Mouse (Mus musculus) forebrain, embryonic 13.5 days (tissue): ENCODE measurements around the gene Vrk1. TPM values are rescaled to one million over a fixed set of nuclear protein-coding genes. Genes with fewer than 3 reads are reported as not detected.

Experiments used
- ATAC-seq: fragments of 200-750 bp; cut with Nextera tagmentation; 2 replicates; pipeline ENCODE4 v1.8.0; 2017
- H3K27ac ChIP-seq: fragments of 300-500 bp; sonication (generic); 2 replicates; pipeline ENCODE4 v1.5.1; 2015; ENCODE audit warnings: inconsistent platforms, mild to moderate bottlenecking, moderate library complexity
- H3K27me3 ChIP-seq: fragments of 300-500 bp; sonication (generic); 2 replicates; pipeline ENCODE4 v1.6.1; 2015; ENCODE audit warnings: mild to moderate bottlenecking, inconsistent platforms
- H3K36me3 ChIP-seq: fragments of 300-500 bp; sonication (generic); 2 replicates; pipeline ENCODE4 v1.6.1; 2015; ENCODE audit warnings: mild to moderate bottlenecking, inconsistent platforms; ENCODE audit not compliant: poor library complexity, severe bottlenecking
- H3K4me1 ChIP-seq: fragments of 300-500 bp; sonication (generic); 2 replicates; pipeline ENCODE4 v1.6.1; 2015; ENCODE audit warnings: inconsistent platforms
- H3K4me2 ChIP-seq: fragments of 300-500 bp; sonication (generic); 2 replicates; pipeline ENCODE4 v1.6.1; 2015; ENCODE audit warnings: inconsistent platforms, mild to moderate bottlenecking, moderate library complexity
- H3K4me3 ChIP-seq: fragments of 300-500 bp; sonication (generic); 2 replicates; pipeline ENCODE4 v1.5.1; 2015; ENCODE audit warnings: mild to moderate bottlenecking, inconsistent platforms
- H3K9ac ChIP-seq: fragments of 300-500 bp; sonication (generic); 2 replicates; pipeline ENCODE4 v1.6.1; 2015; ENCODE audit warnings: mild to moderate bottlenecking, inconsistent platforms
- H3K9me3 ChIP-seq: fragments of 300-500 bp; sonication (generic); replicated peaks from 2 replicates; pipeline ENCODE4 v1.6.1; 2016; ENCODE audit warnings: inconsistent platforms
- WGBS: fragments of 180-500 bp; shearing (Covaris S2); methylation state at CpG from one replicate; pipeline ENCODE4 v1.1.7; 2015; 5-methylcytosine and 5-hydroxymethylcytosine counted together
- polyA plus RNA-seq: library from polyadenylated mRNA; unstranded; fragments of >200 nt; fragmentation: Nextera tagmentation; extraction: Ambion mirVana; gene quantifications from 2 replicates; pipeline ENCODE4 v1.2.1, GENCODE M21; 2015

The Vrk1 gene
- polyA plus RNA-seq, 1 experiment from 2014 or later: 98.6 TPM

GRCm38 (mm10) chr12:106070434-106071155 is 60.6 kb downstream of the Vrk1 start:
- peak overlapping the region; percentile 37; the same call in 1 of the 2 replicates for H3K27ac ChIP-seq

GRCm38 (mm10) chr12:106071575-106072166 is 61.6 kb downstream of the Vrk1 start:
- Histone ChIP-seq H3K27ac (peak overlapping the region; percentile 37; the same call in 1 of the 2 replicates), H3K4me1 (peaks cover 36% of the 10 kb centered on the region), H3K27me3 (no peaks in the 10 kb centered on the region), H3K4me3 (no peak overlapping the region), H3K36me3 (peaks cover 17% of the 10 kb centered on the region), H3K9me3 (no peaks in the 10 kb centered on the region), H3K9ac (peak overlapping the region; percentile 17; the same call in 1 of the 2 replicates), H3K4me2 (0 out of 2 replicates have a peak overlapping the region, but pooled peaks have one; percentile 19)
- 26% methylated on average over 10 of the region's 10 CpGs for WGBS
- ATAC-seq: peak; percentile 48; the same call in 1 of the 2 replicates

More at GRCm38 (mm10) chr12:106070434-106071155, 60.6 kb downstream of the Vrk1 start:
- ATAC-seq: peak; percentile 59
- Histone ChIP-seq H3K4me2 (peak overlapping the region; percentile 19; the same call in 1 of the 2 replicates), H3K9me3 (no peaks in the 10 kb centered on the region), H3K27me3 (no peaks in the 10 kb centered on the region), H3K9ac (peak overlapping the region; percentile 17; the same call in 1 of the 2 replicates), H3K4me1 (peaks cover 36% of the 10 kb centered on the region), H3K4me3 (no peak overlapping the region), H3K36me3 (peaks cover 24% of the 10 kb centered on the region)
- WGBS: 39% methylated on average over 22 of the region's 22 CpGs

- Histone ChIP-seq H3K9ac (no peak overlapping the region), H3K27me3 (no peaks in the 10 kb centered on the region), H3K4me2 (no peak overlapping the region), H3K27ac (no peak overlapping the region), H3K4me1 (peaks cover 27% of the 10 kb centered on the region), H3K4me3 (no peak overlapping the region), H3K9me3 (no peaks in the 10 kb centered on the region), H3K36me3 (peaks cover 10% of the 10 kb centered on the region)
- no peak for ATAC-seq
- WGBS: 77% methylated on average over 12 of the region's 12 CpGs
Measured at GRCm38 (mm10) chr12:106074371-106075155, 64.5 kb downstream of the Vrk1 start.

- no peak for ATAC-seq
- 95% methylated on average over 15 of the region's 15 CpGs for WGBS
- Histone ChIP-seq H3K27me3 (no peaks in the 10 kb centered on the region), H3K9me3 (no peaks in the 10 kb centered on the region), H3K27ac (no peak overlapping the region), H3K4me1 (peaks cover 29% of the 10 kb centered on the region), H3K4me2 (no peak overlapping the region), H3K4me3 (no peak overlapping the region), H3K9ac (no peak overlapping the region), H3K36me3 (peaks cover 7% of the 10 kb centered on the region; the same call in 1 of the 2 replicates)
Measured at GRCm38 (mm10) chr12:106076131-106076530, 66.1 kb downstream of the Vrk1 start.

GRCm38 (mm10) chr12:106080511-106080910 is 70.5 kb downstream of the Vrk1 start:
- Histone ChIP-seq H3K36me3 (peaks cover 3% of the 10 kb centered on the region; the same call in 1 of the 2 replicates), H3K27ac (peak overlapping the region; percentile 91), H3K9me3 (no peaks in the 10 kb centered on the region), H3K9ac (peak overlapping the region; percentile 56; the same call in 1 of the 2 replicates), H3K4me3 (no peak overlapping the region), H3K4me2 (peak overlapping the region; percentile 59), H3K27me3 (0 out of 2 replicates have a peak, but pooled peaks cover 3% of the 10 kb centered on the region), H3K4me1 (peaks cover 45% of the 10 kb centered on the region)
- ATAC-seq: no peak
- WGBS: 9% methylated on average over 5 of the region's 5 CpGs

GRCm38 (mm10) chr12:106080945-106081747 is 71.1 kb downstream of the Vrk1 start:
- Histone ChIP-seq H3K27me3 (0 out of 2 replicates have a peak, but pooled peaks cover 3% of the 10 kb centered on the region), H3K4me1 (peaks cover 45% of the 10 kb centered on the region), H3K27ac (peak overlapping the region; percentile 91), H3K4me2 (peak overlapping the region; percentile 59), H3K9ac (peak overlapping the region; percentile 56), H3K4me3 (peak overlapping the region; percentile 25), H3K36me3 (no peaks in the 10 kb centered on the region), H3K9me3 (no peaks in the 10 kb centered on the region)
- ATAC-seq: peak; percentile 52
- WGBS: 6% methylated on average over 23 of the region's 23 CpGs

GRCm38 (mm10) chr12:106081748-106082140 is 71.7 kb downstream of the Vrk1 start:
- WGBS: 15% methylated on average over 7 of the region's 7 CpGs
- Histone ChIP-seq H3K27ac (peak overlapping the region; percentile 91), H3K36me3 (no peaks in the 10 kb centered on the region), H3K27me3 (0 out of 2 replicates have a peak, but pooled peaks cover 3% of the 10 kb centered on the region), H3K9ac (no peak overlapping the region), H3K4me1 (peaks cover 45% of the 10 kb centered on the region), H3K4me3 (no peak overlapping the region), H3K9me3 (no peaks in the 10 kb centered on the region), H3K4me2 (peak overlapping the region; percentile 59)
- ATAC-seq: 0 out of 2 replicates have a peak, but pooled peaks have one; percentile 17

GRCm38 (mm10) chr12:106082191-106082957 is 72.3 kb downstream of the Vrk1 start:
- 22% methylated on average over 16 of the region's 16 CpGs for WGBS
- Histone ChIP-seq H3K27me3 (0 out of 2 replicates have a peak, but pooled peaks cover 3% of the 10 kb centered on the region), H3K4me3 (no peak overlapping the region), H3K27ac (peak overlapping the region; percentile 91), H3K9me3 (no peaks in the 10 kb centered on the region), H3K4me2 (peak overlapping the region; percentile 59), H3K9ac (peak overlapping the region; percentile 12; the same call in 1 of the 2 replicates), H3K36me3 (no peaks in the 10 kb centered on the region), H3K4me1 (peaks cover 45% of the 10 kb centered on the region)
- ATAC-seq: peak; percentile 89

- Histone ChIP-seq H3K4me3 (no peak overlapping the region), H3K27me3 (0 out of 2 replicates have a peak, but pooled peaks cover 3% of the 10 kb centered on the region), H3K27ac (peak overlapping the region; percentile 91), H3K4me2 (peak overlapping the region; percentile 59), H3K9ac (no peak overlapping the region), H3K9me3 (no peaks in the 10 kb centered on the region), H3K36me3 (no peaks in the 10 kb centered on the region), H3K4me1 (peaks cover 45% of the 10 kb centered on the region)
- peak; percentile 48; the same call in 1 of the 2 replicates for ATAC-seq
- 41% methylated on average over 11 of the region's 11 CpGs for WGBS
Measured at GRCm38 (mm10) chr12:106082958-106083381, 72.9 kb downstream of the Vrk1 start.

- no peaks in the 10 kb centered on the region for H3K9me3 ChIP-seq
- H3K9ac ChIP-seq: no peak overlapping the region
- no peak for ATAC-seq
- H3K4me1 ChIP-seq: peaks cover 45% of the 10 kb centered on the region
- 0 out of 2 replicates have a peak, but pooled peaks cover 3% of the 10 kb centered on the region for H3K27me3 ChIP-seq
- no peak overlapping the region for H3K4me2 ChIP-seq
- 95% methylated on average over 12 of the region's 12 CpGs for WGBS
- H3K4me3 ChIP-seq: no peak overlapping the region
- no peak overlapping the region for H3K27ac ChIP-seq
- H3K36me3 ChIP-seq: no peaks in the 10 kb centered on the region
Measured at GRCm38 (mm10) chr12:106084126-106084525, 74.1 kb downstream of the Vrk1 start.
